Comparison of ENCODE assay signal across 25 mouse cellular contexts in the genomic region with DNA sequence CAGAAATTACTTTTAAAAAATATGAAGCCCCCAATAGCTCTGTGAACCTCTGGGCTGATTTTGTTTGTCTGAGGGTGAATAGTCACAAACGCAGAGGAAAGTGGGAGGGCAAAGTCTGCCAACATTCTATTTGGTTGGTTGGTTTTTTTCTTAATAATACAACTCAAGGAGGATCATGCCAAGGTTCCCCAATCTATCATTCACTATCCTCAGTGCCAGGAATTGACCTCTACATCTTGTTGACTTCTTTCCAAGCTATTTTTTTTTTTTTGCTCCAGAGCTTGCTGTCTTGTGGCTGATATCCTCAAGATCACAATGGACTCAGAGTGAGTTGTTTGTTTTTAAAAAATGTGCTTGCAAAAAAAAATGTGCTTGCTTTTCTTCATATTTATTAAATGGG.
DNase-seq lines count a peak whose midpoint lies in the region; ATAC-seq lines count a peak whose summit lies in the region.
"Had no signal": no experiment of that assay in that cellular context is flagged by ENCODE, and none has a peak within 500 bp of the region (broad histone marks: within the 10 kb centered on the region; RNA-seq: fewer than 3 reads in every experiment).

No protein-coding gene starts in this region.

- H3K4me3 ChIP-seq in intestine, embryonic 16.5 days (ENCODE audit: low read length), result no peak overlapping the region
- H3K4me3 ChIP-seq: embryonic facial prominence, embryonic 10.5 days; embryonic facial prominence, embryonic 12.5 days; forebrain, embryonic 13.5 days; forebrain, embryonic 15.5 days had no signal

- H3K36me3 ChIP-seq in intestine, embryonic 16.5 days (ENCODE audit: control insufficient read depth, insufficient read depth, low read length), result no peaks in the 10 kb centered on the region
- H3K36me3 ChIP-seq: embryonic facial prominence, embryonic 10.5 days; embryonic facial prominence, embryonic 12.5 days; forebrain, embryonic 15.5 days; G1E had no signal

- no peak overlapping the region for H3K4me2 ChIP-seq in intestine, embryonic 16.5 days (ENCODE audit: low read depth, low read length)
- H3K4me2 ChIP-seq: embryonic facial prominence, embryonic 12.5 days; forebrain, embryonic 13.5 days; forebrain, embryonic 15.5 days had no signal

- no peak overlapping the region for H3K27ac ChIP-seq in intestine, embryonic 16.5 days (ENCODE audit: low read length)
- H3K27ac ChIP-seq: embryonic facial prominence, embryonic 10.5 days; embryonic facial prominence, embryonic 12.5 days; forebrain, embryonic 13.5 days; forebrain, embryonic 15.5 days had no signal

- no peaks in the 10 kb centered on the region for H3K4me1 ChIP-seq in intestine, embryonic 16.5 days (ENCODE audit: control insufficient read depth, insufficient read depth, low read length)
- H3K4me1 ChIP-seq: forebrain, embryonic 13.5 days; forebrain, embryonic 15.5 days had no signal

- ATAC-seq in intestine, embryonic 16.5 days, result no peak
- ATAC-seq: CD4-positive, CD25-positive, alpha-beta regulatory T cell, adult 4 months; forebrain, embryonic 13.5 days; forebrain, embryonic 15.5 days; forebrain, postnatal 0 days had no signal

- 70% methylated on average over 1 of the region's 1 CpGs for WGBS in intestine, embryonic 16.5 days

- no peak overlapping the region for H3K9ac ChIP-seq in intestine, embryonic 16.5 days (ENCODE audit: low read depth, low read length)
- H3K9ac ChIP-seq: embryonic facial prominence, embryonic 12.5 days; forebrain, embryonic 13.5 days; forebrain, embryonic 15.5 days; forebrain, postnatal 0 days had no signal

- H3K27me3 ChIP-seq in intestine, embryonic 16.5 days (replicated peaks; ENCODE audit: control insufficient read depth, insufficient read depth, low read length), result no peaks in the 10 kb centered on the region
- H3K27me3 ChIP-seq: CH12.LX; embryonic facial prominence, embryonic 12.5 days; forebrain, embryonic 13.5 days; forebrain, embryonic 15.5 days had no signal

- no peaks in the 10 kb centered on the region for H3K9me3 ChIP-seq in intestine, embryonic 16.5 days (ENCODE audit: control insufficient read depth, low read length)
- H3K9me3 ChIP-seq: embryonic facial prominence, embryonic 10.5 days; embryonic facial prominence, embryonic 12.5 days; forebrain, embryonic 13.5 days; forebrain, embryonic 15.5 days; G1E had no signal

- DNase-seq in kidney, adult 8-10 months, result peak; percentile 6 to 22
- no peak for DNase-seq in kidney, adult 11 months
- DNase-seq in kidney, postnatal 36 days, result peak; percentile 3 to 35
- no peak for DNase-seq in kidney, adult 18-20 months
- DNase-seq in 3T3-L1 (ENCODE audit: low read depth, low spot score), result peak; percentile 6
- DNase-seq in NIH3T3 (ENCODE audit: low read depth), result peak; percentile 17
- no peak for DNase-seq in thymus, postnatal 36 days
- DNase-seq: adrenal gland, adult 8-10 months; adrenal gland, postnatal 14 days; adrenal gland, postnatal 36 days; B cell, adult 2 months; cerebellum, adult 11-12 months; cerebellum, adult 2 months; cerebellum, adult 9-10 months; cerebellum, postnatal 10 days; cerebellum, postnatal 25 days; forebrain, postnatal 0 days had no signal

Comparison
In these comparisons a context has a peak if more than half of its experiments do, and no peak if none do; other contexts are left out.
1. DNase-seq: peak in kidney, adult 8-10 months (2 of 2), kidney, postnatal 36 days (2 of 2), 3T3-L1 (single experiment) and NIH3T3 (single experiment); none in kidney, adult 11 months (single experiment), kidney, adult 18-20 months (single experiment) and thymus, postnatal 36 days (0 of 2).